Mouse (Mus musculus) adrenal gland, postnatal 10 days (tissue): ENCODE results near the gene 1700010B08Rik. TPM values are rescaled to one million over a fixed set of nuclear protein-coding genes. Genes with fewer than 3 reads are reported as not detected.
"Not testable (repeated sequence)": the region's sequence is repeated elsewhere in the genome, so short reads cannot be mapped to it uniquely, and the experiment has no call there.

Source experiments
- DNase-seq: peaks from one replicate; pipeline ENCODE4 v3.0.0; 2021; ENCODE audit warnings: mixed read lengths
- long read RNA-seq, 2 experiments: library from polyadenylated mRNA; stranded (forward); transcript quantifications; one replicate each; pipeline ENCODE4 v2.0.0; 2021
- total RNA-seq, 2 experiments: library from RNA; stranded (reverse); gene quantifications; 2 replicates each; pipeline ENCODE4 v1.2.3; 2021

1700010B08Rik gene
- not detected for total RNA-seq
- long read RNA-seq, experiment 1 = 0 reads
- long read RNA-seq, experiment 2 = 0 reads

DNA sequence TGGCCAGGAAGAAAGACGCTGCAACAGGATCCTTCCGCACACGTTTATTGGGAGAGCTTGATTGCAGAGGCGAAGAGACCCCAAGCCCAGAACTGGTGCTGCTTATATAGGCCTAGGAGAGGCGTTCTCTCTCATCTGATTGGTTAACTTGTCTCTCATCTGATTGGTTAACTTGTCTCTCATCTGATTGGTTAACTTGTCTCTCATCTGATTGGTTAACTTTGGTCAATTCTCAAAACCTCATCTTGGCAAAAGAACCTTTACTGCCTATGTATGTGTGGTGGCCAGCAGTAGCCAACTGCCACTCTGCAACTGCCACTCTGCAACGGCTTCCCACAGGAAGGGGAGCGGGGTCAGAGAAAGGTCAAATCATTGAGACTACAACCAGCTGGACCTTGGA, at the start of gene 1700010B08Rik:
TSS of gene 1700010B08Rik (plus strand) at position 301 of the 400 bp plus-strand sequence.
- DNase-seq = not testable (repeated sequence)

DNA sequence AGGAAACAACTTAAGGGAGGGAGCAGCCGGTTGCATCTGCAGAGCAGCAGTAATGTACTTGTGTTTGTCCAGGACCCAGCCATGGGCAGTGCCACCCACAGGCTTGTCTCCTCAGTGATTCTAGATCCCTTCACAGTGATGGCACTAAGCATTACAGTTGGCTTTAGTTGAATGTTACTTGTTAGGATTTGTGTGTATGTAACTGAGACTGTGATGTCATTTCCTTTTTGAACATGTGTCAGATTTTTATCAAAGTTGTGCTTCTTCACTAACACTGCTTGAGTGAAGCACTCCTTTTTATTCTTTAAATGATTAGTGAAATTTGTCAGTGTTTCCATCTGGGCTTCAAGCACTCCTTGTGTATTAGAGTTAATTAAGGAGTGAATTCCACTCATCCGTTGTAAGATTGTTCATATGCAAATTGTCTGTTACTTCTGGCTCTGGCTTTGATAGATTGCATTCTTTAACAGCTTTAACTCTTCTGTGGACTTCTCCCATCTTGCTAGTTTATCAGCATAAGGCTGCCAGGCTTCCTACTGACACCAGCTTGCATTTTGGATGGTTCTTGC, 46.8 kb upstream of the 1700010B08Rik start:
- DNase-seq = no peak

DNA sequence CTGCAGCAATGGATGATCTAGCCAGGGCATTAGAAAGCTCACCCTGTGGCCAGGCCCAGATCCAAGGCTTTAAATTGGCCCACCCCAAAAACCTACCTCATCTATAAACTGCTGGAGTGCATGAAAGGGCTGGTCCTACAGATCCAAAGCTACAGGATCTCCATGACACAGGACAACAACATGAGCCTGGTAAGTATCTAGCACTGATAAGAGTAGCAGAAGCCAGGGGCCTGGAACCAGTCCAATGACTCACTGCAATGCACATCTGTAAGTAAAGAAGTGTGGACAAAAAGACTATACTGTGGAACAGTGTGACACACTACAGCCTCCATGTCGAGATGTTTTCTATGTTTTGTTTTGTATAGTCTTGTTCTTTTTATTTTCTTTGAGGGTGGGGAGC, 45.7 kb upstream of the 1700010B08Rik start:
- DNase-seq = no peak

DNA sequence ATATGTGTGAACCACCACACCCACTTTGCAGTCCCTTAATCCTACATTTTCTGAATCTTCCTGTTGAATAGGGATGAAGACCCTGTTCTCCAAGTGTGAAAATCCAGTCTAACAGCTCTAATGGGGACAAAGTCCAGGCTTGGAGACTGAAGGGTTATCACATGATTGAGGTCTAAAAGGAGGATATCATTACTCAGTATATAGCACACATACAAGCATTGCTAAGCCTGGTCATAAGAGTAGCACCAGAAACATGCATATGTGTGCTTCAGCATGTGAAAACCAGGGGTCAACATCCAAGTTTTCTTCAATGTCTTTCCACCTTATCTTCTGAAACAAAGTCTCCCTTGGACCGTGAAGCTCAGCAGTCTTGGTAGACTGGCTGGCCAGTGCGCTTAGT, 40.6 kb upstream of the 1700010B08Rik start:
- no peak for DNase-seq

DNA sequence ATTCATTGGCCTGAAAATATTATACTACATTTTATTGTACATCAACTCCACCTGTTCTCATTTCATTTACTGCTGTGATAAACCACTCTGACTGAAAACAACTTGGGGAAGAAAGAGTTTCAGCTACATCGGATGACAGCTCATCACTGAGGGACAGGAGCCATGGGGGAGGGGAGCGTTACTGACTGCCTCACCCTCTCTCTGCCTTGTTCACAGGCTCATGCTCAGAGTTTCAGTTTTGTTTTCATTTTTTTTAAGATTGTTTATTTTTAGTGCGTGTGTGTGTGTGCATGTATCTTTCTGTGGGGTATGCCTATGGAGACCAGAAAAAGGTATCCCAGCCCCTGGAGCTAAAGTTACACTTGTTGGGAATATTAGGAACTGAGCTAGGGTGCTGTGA, 40.0 kb upstream of the 1700010B08Rik start:
- no peak for DNase-seq

DNA sequence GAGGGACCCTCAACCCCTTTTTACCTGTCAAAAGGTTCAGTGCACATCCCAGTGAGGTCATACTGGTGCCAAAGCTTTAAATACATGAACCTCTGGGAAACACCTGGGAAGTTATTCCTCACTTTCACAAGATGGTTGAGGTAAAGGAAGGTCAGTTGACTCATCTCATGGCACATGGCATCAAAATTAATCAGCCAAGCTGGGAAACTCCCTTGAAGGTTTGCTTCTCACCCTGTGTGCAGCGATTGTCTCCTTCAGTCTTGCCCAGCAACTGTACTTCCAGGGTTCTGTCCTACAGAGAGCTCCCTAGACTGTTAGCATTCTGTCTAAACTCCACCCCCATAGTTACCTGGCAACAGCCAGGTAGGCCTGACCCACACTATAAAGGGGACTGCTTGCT, 39.1 kb upstream of the 1700010B08Rik start:
- no peak for DNase-seq

DNA sequence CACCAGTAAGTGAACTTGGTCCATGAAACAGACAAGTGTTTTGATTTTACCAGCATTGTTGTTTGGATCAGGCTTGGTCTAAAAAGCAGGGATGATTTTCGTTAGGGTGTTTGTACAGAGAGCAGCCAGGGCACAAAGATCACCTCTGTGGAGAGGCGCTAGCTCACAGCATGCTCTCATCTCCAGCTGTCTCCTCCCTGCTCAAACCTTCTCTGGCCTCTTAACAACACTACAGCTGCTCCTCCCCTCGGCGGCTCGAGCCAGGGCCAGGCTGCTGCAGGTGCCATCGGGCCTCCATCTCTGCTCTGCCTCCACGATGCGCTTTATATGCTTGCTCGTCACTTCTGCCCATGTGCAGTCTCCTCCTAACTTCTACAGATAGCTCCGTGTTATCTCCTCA, 36.4 kb upstream of the 1700010B08Rik start:
- no peak for DNase-seq

DNA sequence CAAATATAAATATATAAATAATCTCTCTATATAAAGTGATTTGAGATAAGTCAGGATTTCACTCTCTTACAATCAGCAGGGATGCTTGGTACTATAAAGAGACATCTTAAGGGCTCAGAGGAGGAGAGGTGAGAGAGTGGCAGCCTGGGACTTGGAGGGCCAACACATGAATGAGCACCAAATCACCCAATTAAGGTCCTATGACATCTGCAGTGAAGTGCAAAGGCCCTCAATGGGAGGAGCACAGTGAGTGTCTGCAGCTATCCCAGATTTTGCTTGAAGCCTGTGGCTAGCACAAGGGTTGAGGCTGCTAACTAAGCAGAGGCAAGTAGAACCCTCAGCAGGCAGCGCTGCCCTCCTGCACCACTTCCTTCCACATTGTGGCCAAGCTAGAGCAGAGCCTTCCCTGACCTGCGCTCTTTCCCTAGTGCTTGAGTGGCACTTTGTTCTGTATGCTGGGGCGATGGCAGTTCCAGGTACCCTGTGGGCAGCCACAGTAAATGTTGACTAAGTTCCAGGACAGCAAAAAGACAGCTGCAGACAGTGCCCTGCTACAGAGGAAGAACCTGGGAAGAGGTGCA, 33.3 kb upstream of the 1700010B08Rik start:
- DNase-seq = no peak

DNA sequence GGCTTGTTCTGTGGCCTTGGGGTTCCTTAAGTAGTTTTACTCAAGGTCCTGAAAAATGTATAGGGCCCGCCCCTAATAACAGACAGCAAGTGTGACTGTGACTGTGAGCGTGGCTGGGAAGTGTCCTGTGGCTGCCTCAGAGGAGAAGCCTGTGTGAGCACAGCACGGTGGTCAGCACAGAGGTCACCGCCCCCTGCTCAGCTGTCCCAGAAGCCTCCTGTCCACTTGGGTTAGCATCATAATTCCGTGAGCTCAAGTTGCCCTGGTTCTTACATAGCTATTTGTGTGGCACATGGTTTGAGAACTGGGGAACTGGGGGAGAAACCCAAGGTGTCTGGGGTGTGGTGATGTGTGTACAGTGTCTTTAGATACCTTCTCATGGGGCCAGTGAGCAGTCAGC, 31.9 kb upstream of the 1700010B08Rik start:
- DNase-seq = no peak

DNA sequence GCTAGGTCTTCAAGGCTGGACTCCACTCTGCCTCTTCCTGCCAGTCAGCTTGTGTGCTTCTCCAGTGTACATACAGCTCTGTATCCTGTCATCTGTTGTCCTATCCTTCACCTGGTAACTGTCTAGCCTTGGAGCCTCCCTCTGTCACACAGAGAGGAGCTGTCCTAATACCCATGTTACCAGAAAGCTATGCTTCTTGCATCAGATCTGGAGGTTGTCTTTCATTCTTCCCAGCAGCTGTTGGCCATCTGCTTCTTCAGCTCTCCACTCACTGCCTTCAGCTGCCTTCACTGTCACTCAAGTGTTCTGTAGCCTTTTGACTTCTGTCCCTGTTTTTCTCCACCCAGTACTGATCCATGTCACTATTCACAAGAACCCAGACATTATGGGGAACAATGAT, 29.4 kb upstream of the 1700010B08Rik start:
- DNase-seq = no peak

DNA sequence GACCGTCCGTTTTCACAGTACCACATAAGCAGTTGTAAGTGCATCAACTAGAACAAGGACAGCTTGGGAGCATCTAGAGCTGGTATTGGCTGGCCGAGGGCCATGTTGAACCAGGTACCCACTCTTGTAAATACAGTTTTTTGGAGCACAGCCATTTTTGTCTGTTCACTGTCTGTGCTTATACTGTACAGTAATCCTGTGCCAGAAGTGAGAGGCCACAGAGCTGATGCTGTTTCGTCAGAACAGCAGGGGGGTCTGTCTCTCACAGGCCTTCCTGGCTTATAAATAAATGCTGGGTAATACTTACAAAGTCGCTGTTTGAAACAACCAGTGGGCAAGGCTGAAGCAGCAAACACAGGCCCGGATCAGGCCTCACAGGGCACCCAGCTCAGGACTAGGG, 27.5 kb upstream of the 1700010B08Rik start:
- no peak for DNase-seq

DNA sequence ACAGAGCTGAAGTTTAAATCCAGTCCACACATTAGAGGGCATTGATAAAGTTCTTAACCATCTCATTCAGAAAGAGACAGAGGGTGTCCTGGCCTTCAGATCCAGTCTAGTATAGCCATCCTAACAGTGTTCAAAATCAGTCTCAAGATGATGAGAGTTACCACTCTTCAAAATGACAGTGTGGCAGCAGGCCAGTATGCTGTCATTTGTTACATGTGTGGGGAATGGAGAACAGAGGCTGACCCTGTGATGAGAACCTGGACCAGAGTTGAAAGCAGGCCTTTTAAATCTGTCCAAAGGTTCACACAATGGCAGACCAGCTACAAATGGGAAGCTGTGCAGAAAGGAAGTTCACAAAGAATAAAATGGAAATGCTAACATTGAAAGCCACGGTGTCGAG, 26.5 kb upstream of the 1700010B08Rik start:
- DNase-seq = no peak

DNA sequence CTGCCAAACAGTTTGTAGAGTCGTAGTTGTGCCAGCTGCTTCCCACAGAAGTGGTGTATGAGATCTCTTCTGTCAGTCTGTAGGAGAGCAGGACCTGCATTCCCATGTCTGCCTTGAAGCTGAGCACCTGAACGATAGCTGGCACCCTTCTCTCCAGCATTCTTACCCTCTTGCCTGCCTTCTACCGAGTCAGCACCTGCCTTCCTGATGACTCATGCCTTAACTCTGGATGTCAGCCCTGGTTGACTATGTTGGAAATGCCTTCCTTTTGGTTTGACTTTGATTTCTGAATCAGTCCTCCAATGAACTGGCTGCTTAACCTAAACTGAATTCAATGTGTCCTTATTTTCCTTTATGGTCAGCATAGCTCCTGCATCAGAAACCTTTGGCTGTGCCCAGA, 20.4 kb upstream of the 1700010B08Rik start:
- DNase-seq = no peak

DNA sequence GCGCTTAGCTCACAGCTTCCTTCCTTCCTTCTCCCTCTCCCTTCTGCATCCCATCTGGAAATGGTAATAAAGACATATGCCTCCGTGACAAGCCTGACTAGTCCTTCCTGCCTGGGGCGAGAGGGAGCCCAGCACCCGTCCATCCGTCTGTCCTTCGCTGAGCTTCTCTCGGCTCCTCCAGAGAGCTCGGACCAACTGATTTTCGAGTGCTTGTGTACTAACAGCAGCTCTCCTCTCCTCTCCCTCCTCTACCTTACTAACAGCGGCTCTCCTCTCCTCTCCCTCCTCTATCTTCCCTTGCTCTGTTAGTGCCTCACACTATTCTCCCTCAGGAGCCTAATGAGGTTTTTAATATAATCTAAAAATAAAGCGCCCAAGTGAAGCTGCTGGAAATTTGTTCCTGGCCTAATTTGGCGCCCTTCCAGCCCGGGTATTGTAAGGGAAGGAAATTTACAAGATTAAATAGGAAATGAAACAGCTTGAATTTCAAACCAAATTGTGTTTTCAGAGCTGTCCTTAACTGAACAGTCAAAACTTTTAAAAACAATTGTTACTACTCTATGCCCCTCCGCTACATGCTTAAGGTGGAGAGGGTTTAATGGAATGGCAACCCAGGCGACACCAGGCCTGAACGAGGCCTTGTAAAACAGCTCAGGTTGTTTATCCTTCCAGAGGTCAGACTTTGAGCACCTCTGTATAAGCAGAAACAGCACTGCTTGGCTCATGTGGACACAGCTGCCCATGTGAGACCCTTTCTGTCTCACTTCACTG, 16.9 kb upstream of the 1700010B08Rik start:
- DNase-seq = peak; percentile 34

DNA sequence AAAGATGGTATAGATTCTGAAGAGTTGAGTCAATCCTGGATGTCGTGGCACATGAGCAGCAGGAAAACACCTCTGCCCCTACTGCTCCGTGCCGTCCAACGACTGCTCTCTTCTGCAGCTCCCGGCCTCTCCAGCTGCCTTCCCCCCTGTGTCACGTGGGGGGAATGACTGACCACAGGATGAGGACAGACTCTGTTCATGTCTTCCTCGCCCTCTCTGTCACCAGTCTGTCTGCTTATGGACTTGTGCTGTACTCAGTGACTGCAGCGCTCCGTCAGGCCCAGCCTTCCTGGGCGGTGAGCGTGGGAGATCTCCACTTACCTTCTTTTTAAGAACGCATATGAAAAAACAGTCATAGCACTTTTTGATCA, 16.4 kb upstream of the 1700010B08Rik start:
- no peak for DNase-seq

DNA sequence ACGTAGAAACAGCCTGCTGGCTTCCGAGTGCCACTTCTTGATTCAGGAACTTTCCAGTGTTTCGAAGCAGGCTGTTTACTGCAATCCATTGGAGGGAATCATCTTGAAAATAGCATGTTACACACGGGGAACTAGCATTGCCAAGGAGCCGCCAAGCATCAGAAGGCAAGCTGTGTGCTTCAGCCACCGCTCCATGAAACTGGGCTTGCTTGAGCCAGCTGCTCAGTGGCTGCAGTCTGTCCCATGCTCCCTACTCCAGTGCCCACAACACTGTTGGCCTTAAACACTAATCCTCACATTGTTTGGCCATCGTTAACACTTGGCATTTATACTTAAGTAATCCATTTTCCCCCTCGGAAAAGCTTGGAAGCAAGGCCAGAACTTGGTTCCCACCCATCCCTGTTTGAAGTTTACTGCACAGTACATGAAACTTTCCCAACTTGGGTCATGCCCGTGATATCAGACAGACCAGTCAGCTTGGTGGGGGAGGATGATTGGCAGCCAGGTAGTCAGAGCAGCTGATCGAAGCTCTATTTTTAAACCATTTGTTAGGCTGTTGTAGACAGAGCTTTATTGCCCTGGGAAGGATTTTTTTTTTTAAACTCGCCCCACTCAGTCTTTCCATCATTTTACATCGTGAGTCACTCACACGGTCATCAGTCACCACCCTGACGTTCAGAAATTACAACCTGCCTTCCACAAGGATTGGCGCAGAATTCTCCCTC, 13.2 kb upstream of the 1700010B08Rik start:
- no peak for DNase-seq

DNA sequence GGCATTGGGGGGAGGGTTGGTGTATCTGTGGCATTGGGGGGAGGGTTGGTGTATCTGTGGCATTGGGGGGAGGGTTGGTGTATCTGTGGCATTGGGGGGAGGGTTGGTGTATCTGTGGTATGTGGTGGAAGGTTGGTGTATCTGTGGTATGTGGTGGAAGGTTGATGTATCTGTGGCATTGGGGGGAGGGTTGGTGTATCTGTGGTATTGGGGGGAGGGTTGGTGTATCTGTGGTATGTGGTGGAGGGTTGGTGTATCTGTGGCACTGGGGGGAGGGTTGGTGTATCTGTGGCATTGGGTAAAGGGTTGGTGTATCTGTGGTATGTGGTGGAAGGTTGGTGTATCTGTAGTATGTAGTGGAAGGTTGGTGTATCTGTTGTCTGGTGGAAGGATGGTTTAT, 11.6 kb upstream of the 1700010B08Rik start:
- DNase-seq = not testable (repeated sequence)

DNA sequence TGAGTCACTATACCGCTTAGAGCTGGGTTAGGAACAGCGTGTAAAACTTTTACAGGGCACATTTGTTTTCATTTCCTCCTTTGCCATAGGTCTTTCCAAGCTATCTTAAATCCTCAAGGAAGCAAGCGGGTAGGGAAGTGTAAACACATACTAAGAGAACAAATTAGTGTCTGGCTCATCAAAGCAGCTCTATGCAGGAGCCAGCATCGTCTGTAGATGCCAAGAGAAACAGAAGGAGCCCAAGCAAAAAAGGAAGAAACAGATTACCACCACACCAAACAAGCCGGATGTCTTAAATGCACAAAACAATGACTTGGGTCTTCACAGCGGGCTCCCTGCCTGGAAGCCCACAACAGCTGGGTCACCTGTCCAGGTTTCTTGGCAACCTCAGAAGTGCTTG, 9.0 kb upstream of the 1700010B08Rik start:
- DNase-seq = no peak

DNA sequence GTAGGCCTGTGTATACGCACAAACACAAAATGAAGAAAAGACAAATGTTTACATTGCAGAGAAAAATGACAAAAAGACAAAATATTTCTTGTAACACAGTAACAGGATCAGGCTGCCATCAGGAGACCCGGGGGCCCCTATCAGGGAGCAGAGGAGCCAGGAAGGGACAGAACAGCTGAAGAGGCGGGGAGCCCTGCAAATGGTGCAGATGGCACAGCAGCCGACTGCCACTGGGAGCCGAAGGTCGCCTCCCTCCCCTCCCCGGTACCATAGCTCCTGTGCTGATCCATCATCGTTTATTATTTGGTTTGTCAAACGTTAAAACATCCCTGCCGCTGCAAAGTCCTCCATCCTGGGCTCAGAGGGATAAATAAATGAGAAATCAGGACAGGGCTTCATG, 6.6 kb upstream of the 1700010B08Rik start:
- DNase-seq = peak; percentile 26

DNA sequence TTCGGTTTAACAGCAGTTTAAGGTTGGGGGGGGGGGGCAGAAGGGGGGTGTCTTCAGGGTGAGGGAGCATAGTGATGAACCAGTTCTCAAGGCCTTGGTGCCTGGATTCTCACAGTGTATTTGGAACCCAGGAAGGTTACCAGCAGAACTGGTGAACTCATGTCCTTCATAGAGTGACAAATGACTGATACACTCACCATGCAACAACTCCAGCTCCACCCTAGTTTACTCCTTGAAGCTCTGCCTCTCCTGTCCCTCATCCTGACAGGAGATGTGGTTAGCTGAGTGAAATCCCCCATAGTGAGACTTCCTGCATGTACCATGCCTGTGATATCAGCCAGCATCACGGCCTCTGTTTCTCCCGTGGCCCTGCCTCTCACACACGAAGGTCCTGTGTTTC, 6.0 kb upstream of the 1700010B08Rik start:
- DNase-seq = peak; percentile 28

DNA sequence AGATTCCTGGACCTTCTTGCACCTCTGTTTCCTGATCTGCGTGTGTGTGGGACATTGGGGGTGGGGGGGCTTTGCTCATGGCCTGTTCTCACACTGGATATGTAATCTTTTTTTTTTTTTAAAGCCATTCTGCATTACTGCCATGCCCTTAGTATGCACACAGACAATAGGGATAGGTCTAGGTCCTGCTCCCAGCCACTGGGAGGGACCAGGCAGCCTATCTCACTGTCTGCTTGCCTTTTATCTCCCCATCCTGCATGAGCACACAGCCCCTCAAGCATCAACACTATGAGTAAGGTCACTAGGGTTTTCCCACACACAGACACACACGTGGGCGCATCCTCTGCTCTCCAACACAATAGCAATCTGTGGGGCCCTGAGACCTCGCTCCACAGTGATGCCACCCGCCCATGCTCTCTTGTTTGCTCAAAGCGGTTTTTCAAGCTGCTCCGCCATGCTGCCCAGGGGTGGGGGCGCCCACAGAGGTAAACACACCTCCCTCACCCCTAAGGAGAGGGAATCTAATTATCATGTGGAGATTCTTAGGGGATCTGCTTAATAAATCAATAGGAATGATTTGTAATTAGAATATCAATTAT, 4.5 kb upstream of the 1700010B08Rik start:
- no peak for DNase-seq

DNA sequence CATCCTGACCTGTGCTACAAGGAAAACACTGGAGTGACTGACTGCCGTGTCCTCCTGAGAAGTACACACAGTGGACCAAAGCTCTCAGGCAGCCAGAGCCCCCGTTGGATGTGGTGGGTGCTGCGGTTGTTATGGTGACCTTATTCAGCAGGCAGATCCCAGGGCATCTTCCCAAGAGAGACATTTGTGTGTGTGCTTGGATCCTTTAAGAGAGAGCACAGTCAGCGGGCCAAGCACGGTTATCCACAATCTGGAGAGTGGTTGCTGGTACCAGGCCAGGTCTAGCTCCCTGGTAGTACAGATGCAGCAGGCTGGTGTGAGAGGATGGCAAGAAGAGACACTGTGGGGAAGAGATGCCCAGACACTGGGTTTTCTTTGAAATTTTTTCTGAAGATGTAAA, 2.2 kb upstream of the 1700010B08Rik start:
- DNase-seq = no peak
